Mouse (Mus musculus) liver, embryonic 14.5 days (tissue): ENCODE results near the gene Apbb1ip.

Experiments
- CTCF ChIP-seq: IDR thresholded peaks from 2 replicates; pipeline ENCODE4 v1.5.1; 2016; ENCODE audit warnings: antibody characterized with exemption, low read depth, control low read depth
- EP300 ChIP-seq: IDR thresholded peaks from 2 replicates; pipeline ENCODE4 v1.6.1; 2016; ENCODE audit warnings: antibody characterized with exemption, low read depth

- TF ChIP-seq CTCF (no peak), EP300 (no peak)
Observed at GRCm38 (mm10) chr2:22862194-22862593, 88.3 kb downstream of the Apbb1ip start.
